Mouse (Mus musculus) G1E (cell line): ENCODE results near the gene Ttll10. TPM values are rescaled to one million over a fixed set of nuclear protein-coding genes. Genes with fewer than 3 reads are reported as not detected.

ENCODE experiments used
- ATAC-seq: 2 replicates; pipeline ENCODE4 v1.8.0; 2016; ENCODE audit warnings: mild to moderate bottlenecking; ENCODE audit not compliant: insufficient number of reproducible peaks, poor library complexity, low FRiP score, severe bottlenecking; ENCODE audit errors: extremely low read depth
- DNase-seq: peaks from one replicate; pipeline ENCODE4 v3.0.0; 2012; ENCODE audit warnings: low spot score
- H3K27me3 ChIP-seq: 2 replicates; pipeline ENCODE4 v1.6.1; 2012; ENCODE audit warnings: mild to moderate bottlenecking, low read length, inconsistent platforms; ENCODE audit not compliant: insufficient read depth
- H3K36me3 ChIP-seq: replicated peaks from 2 replicates; pipeline ENCODE3; 2012; ENCODE audit warnings: mild to moderate bottlenecking, inconsistent platforms
- H3K4me1 ChIP-seq: 2 replicates; pipeline ENCODE4 v1.6.1; 2012; ENCODE audit warnings: low read depth, low read length, inconsistent platforms, mixed read lengths; ENCODE audit not compliant: insufficient read depth
- H3K4me3 ChIP-seq: 2 replicates; pipeline ENCODE4 v1.5.1; 2012; ENCODE audit warnings: low read depth, mild to moderate bottlenecking, inconsistent platforms, low read length, moderate library complexity, mixed read lengths
- H3K9me3 ChIP-seq: replicated peaks from 2 replicates; pipeline ENCODE4 v1.6.1; 2012; ENCODE audit warnings: inconsistent platforms
- CTCF ChIP-seq: IDR thresholded peaks from 2 replicates; pipeline ENCODE4 v1.5.1; 2012; ENCODE audit warnings: low read depth, low read length, inconsistent platforms, mixed read lengths
- GATA1 ChIP-seq: IDR thresholded peaks from 2 replicates; pipeline ENCODE4 v1.6.1; 2012; ENCODE audit warnings: borderline replicate concordance, low read length, inconsistent platforms, mixed read lengths
- GATA2 ChIP-seq: IDR thresholded peaks from 2 replicates; pipeline ENCODE4 v1.6.1; 2012; ENCODE audit warnings: low read depth, low read length, inconsistent platforms, borderline replicate concordance
- POLR2AphosphoS5 ChIP-seq: IDR thresholded peaks from 2 replicates; pipeline ENCODE4 v1.6.1; 2012; ENCODE audit warnings: low read depth, low read length, inconsistent platforms; ENCODE audit not compliant: insufficient replicate concordance
- TAL1 ChIP-seq: conservative IDR thresholded peaks from 2 replicates; pipeline ENCODE4 v1.6.1; 2012; ENCODE audit warnings: low read depth, low read length, inconsistent platforms, mixed read lengths
- polyA plus RNA-seq: library from polyadenylated mRNA; stranded (reverse); fragments of >175 nt; gene quantifications from 2 replicates; pipeline ENCODE4 v1.2.3, GENCODE M21; 2012
- total RNA-seq, 2 experiments: library from RNA; stranded (forward) in 1 of 2; stranded (reverse) in 1 of 2; fragments of 200-1000 nt in 1 of 2; fragments of >200 nt in 1 of 2; fragmentation: Nextera tagmentation in 1 of 2; gene quantifications; 2 replicates each; pipeline ENCODE4 v1.2.3; 2014 to 2017

Gene Ttll10
- total and polyA plus RNA-seq, 3 experiments: 1.5 TPM; not detected in 2

DNA sequence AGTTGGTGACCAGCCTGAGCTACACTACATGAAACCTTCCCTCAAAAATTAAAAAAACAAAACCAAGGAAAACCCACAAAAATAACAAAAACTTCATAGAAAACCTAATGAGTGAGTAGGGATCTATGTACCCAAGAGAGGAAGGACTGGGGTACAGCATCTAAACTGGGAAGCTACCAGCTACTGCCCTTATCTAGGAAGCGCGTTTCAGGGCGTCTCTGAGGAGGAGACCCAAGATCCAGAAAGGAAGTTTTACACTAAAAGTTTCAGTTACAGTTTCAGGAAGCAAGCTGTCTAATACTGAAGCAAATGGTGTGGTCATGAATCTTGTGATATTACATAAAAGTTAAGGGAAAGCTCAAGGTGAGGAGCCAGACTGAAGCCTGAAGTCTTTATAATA is 9.4 kb downstream of the Ttll10 start:
- DNase-seq: no peak
- Histone ChIP-seq H3K27me3 (peaks cover 11% of the 10 kb centered on the region; the same call in 1 of the 2 replicates), H3K9me3 (no peaks in the 10 kb centered on the region), H3K36me3 (no peaks in the 10 kb centered on the region), H3K4me3 (no peak overlapping the region), H3K4me1 (no peaks in the 10 kb centered on the region)
- no peak for ATAC-seq
- TF ChIP-seq TAL1 (no peak), CTCF (no peak), GATA2 (no peak), GATA1 (no peak), POLR2AphosphoS5 (no peak)

DNA sequence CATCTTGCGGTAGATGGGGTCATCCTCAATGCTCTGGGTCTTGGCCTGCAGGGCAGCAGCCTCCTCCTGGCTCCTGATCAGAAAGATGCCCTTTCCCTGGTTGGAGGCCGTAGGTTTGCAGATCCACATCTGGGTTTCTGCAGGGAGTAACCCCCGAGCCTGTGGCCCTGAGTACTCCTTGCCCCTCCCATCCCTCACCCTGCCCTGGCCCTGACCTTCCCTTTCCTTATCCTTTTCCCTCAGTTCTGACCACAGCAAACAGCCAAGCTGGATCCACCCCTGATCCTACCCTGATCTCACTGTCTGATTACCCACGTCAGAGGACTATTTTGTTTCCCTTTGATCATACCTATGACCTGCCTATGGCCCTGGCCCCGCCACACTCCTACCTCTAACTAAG is 14.5 kb downstream of the Ttll10 start:
- Histone ChIP-seq H3K36me3 (no peaks in the 10 kb centered on the region), H3K4me1 (no peaks in the 10 kb centered on the region; the same call in 1 of the 2 replicates), H3K9me3 (no peaks in the 10 kb centered on the region), H3K27me3 (peaks cover 19% of the 10 kb centered on the region), H3K4me3 (no peak overlapping the region)
- no peak for TF ChIP-seq GATA1
- TF ChIP-seq CTCF: no peak
- TF ChIP-seq GATA2: no peak
- no peak for TF ChIP-seq POLR2AphosphoS5
- no peak for TF ChIP-seq TAL1
- no peak for DNase-seq
- no peak for ATAC-seq

DNA sequence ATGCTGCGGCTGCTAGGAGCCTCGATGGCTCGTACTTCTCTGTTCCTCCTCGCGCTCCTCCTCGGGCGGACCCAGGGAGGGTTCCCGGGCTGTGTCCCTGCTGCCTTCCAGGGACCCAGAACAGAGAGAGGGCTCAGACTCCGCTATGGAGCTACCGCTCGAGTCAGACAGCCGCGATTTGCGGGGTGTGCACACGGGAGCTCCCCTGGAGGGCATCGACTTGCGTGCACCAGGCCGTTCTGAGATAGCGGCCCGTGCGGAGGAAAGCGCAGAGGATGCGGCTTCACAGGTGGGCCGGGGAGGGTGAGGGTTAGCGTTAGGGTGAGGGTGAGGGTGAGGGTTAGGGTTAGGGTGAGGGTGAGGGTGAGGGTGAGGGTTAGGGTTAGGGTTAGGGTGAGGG is 24.3 kb downstream of the Ttll10 start:
- Histone ChIP-seq H3K9me3 (no peaks in the 10 kb centered on the region), H3K4me1 (peaks cover 15% of the 10 kb centered on the region), H3K36me3 (no peaks in the 10 kb centered on the region), H3K27me3 (peaks cover 30% of the 10 kb centered on the region), H3K4me3 (no peak overlapping the region)
- no peak for DNase-seq
- TF ChIP-seq GATA1 (no peak), TAL1 (no peak), CTCF (no peak), GATA2 (no peak), POLR2AphosphoS5 (no peak)
- no peak for ATAC-seq

DNA sequence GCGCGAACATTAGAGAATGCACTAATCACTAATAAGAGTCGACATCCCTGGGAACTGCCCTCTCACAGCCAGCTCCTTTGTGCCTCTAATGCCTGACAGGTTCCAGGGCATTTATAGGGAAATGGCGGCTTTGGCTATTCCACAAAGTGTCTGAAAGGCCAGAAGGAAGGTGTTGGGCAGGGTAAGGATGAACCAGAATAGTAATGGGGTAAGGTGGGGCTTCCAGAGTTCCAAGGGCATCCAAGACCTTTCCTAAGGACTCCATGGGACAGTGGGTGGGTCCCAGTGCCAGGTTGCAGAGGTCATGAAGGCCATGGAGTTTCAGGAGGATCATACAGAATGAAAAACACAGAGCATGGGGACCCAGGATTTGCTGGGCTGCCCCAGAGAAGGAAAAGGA is 24.9 kb downstream of the Ttll10 start:
- DNase-seq (no peak), ATAC-seq (no peak)
- TF ChIP-seq POLR2AphosphoS5 (no peak), GATA2 (no peak), GATA1 (no peak), CTCF (no peak), TAL1 (no peak)
- Histone ChIP-seq H3K27me3 (peaks cover 30% of the 10 kb centered on the region), H3K4me3 (no peak overlapping the region), H3K36me3 (no peaks in the 10 kb centered on the region), H3K4me1 (peaks cover 15% of the 10 kb centered on the region), H3K9me3 (no peaks in the 10 kb centered on the region)

DNA sequence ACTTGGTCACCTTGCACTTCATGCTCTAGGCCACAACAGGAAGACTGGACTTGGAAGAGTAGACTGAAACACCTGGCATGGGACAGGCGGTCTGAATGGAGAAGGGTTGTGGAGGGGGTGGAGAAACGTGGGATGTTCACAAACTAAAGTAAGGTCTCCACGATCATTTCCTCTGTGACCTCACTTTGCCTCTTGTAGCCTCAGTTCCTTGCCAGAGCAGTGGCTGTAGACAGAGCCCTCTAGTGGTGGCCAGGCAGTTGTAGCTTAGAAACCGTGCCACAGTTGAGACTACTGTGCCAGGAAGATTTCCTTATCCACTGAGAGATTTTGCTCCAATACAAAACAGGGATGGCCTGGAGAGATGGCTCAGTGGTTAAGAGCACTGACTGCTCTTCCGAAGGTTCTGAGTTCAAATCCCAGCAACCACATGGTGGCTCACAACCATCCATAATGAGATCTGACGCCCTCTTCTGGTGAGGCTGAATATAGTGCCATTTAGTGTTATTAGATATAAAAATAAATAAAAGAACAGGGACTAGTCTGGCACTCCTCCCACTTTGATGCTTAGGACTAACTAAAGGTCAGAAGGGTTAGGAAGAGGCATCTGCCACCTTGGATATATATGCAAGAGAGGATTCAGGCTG is 25.6 kb downstream of the Ttll10 start:
- no peaks in the 10 kb centered on the region for H3K36me3 ChIP-seq
- H3K4me1 ChIP-seq: peaks cover 15% of the 10 kb centered on the region
- H3K27me3 ChIP-seq: peaks cover 30% of the 10 kb centered on the region
- ATAC-seq (peak; percentile 34; the same call in 1 of the 2 replicates), DNase-seq (peak; percentile 21)
- no peaks in the 10 kb centered on the region for H3K9me3 ChIP-seq
- TF ChIP-seq CTCF (peak; percentile 38; the same call in 1 of the 2 replicates), GATA1 (no peak)
- no peak overlapping the region for H3K4me3 ChIP-seq

DNA sequence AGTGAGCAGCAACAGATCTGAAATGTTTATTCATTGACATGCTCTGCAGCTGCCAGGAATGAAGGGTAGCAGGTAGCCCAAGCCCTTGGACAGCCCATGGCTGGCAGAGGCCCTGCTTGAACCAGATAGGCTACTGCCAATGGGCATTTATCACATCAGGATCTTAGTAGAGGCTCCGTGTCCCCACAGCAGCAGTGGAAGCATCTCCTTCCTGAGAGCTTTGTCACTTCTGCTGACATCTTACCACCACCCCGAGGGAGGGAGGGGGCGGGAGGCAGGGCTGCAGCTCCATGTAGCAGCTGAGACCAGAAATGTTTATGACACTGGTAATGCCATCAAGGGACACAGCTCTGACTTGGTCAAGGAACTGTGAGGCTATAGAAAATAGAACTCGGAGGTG is 26.4 kb downstream of the Ttll10 start:
- H3K9me3 ChIP-seq: no peaks in the 10 kb centered on the region
- ATAC-seq (no peak), DNase-seq (no peak)
- peaks cover 30% of the 10 kb centered on the region for H3K27me3 ChIP-seq
- H3K36me3 ChIP-seq: no peaks in the 10 kb centered on the region
- TF ChIP-seq GATA1: no peak
- no peak for TF ChIP-seq GATA2
- TF ChIP-seq CTCF: no peak
- TF ChIP-seq TAL1: no peak
- no peak for TF ChIP-seq POLR2AphosphoS5
- no peak overlapping the region for H3K4me3 ChIP-seq
- H3K4me1 ChIP-seq: peaks cover 15% of the 10 kb centered on the region
